Mouse (Mus musculus): ENCODE results near the gene Phf8.

DNA sequence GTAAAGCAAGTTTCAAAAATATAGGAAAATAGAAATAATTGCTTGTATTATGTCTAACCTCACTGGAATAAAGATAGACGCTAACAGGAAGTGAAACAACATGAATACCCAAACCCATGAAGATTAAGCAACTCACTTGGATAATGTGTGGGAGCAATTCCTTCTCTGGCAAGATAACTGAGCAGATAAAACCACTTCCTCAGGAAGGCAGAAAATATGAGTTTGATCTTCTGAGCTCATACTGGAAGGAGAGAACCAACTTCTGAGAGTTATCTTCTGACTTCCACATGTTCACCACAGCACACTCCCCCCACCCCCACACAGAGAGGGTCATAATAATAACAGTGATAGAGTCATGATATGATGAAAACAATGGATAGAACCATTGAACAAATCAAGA lies 23.9 kb upstream of the Phf8 start:
- no peak for TF ChIP-seq POLR2AphosphoS2 (IDR thresholded peaks at IDR 0.05; ENCODE audit: insufficient read length, low read depth)
- no peak for TF ChIP-seq TCF12 (IDR thresholded peaks at IDR 0.05; ENCODE audit: insufficient read depth, poor library complexity, severe bottlenecking)
- TF ChIP-seq E2F4 (IDR thresholded peaks at IDR 0.05; ENCODE audit: insufficient read depth) = no peak
- no peak for TF ChIP-seq SRF (IDR thresholded peaks at IDR 0.05; ENCODE audit: control insufficient read depth, insufficient read length, low read depth)

All from myocyte (in vitro differentiated cells).